Mouse (Mus musculus) stomach, embryonic 14.5 days (tissue): ENCODE measurements around the gene Krt4. TPM values are rescaled to one million over a fixed set of nuclear protein-coding genes. Genes with fewer than 3 reads are reported as not detected.

Experiments used
- ATAC-seq: fragments of 200-750 bp; cut with Nextera tagmentation; 2 replicates; pipeline ENCODE4 v1.8.0; 2017; ENCODE audit warnings: low read depth, moderate TSS enrichment; ENCODE audit not compliant: insufficient number of reproducible peaks, insufficient read depth, low FRiP score
- H3K27ac ChIP-seq: fragments of 300-500 bp; sonication (generic); 2 replicates; pipeline ENCODE4 v1.5.1; 2014; ENCODE audit warnings: mild to moderate bottlenecking, low read length, moderate library complexity, mixed read lengths
- H3K27me3 ChIP-seq: fragments of 300-500 bp; sonication (generic); 2 replicates; pipeline ENCODE4 v1.6.1; 2014; ENCODE audit warnings: low read length, control low read depth, mixed read lengths; ENCODE audit not compliant: control insufficient read depth, insufficient read depth
- H3K36me3 ChIP-seq: fragments of 300-500 bp; sonication (generic); 2 replicates; pipeline ENCODE4 v1.6.1; 2014; ENCODE audit warnings: mild to moderate bottlenecking, control low read depth, low read length, moderate library complexity, mixed read lengths; ENCODE audit not compliant: control insufficient read depth, insufficient read depth
- H3K4me1 ChIP-seq: fragments of 300-500 bp; sonication (generic); 2 replicates; pipeline ENCODE4 v1.6.1; 2014; ENCODE audit warnings: low read length, control low read depth, mixed read lengths; ENCODE audit not compliant: control insufficient read depth, insufficient read depth
- H3K4me2 ChIP-seq: fragments of 300-500 bp; sonication (generic); replicated peaks from 2 replicates; pipeline ENCODE4 v1.6.1; 2014; ENCODE audit warnings: low read depth, low read length, control low read depth
- H3K4me3 ChIP-seq: fragments of 300-500 bp; sonication (generic); 2 replicates; pipeline ENCODE4 v1.5.1; 2014; ENCODE audit warnings: low read depth, low read length, control low read depth
- H3K9ac ChIP-seq: fragments of 300-500 bp; sonication (generic); replicated peaks from 2 replicates; pipeline ENCODE4 v1.6.1; 2014; ENCODE audit warnings: low read depth, mild to moderate bottlenecking, control low read depth, low read length, moderate library complexity, mixed read lengths
- H3K9me3 ChIP-seq: fragments of 300-500 bp; sonication (generic); 2 replicates; pipeline ENCODE4 v1.6.1; 2016; ENCODE audit warnings: low read depth, low read length, control low read depth; ENCODE audit not compliant: control insufficient read depth
- WGBS: fragments of 180-500 bp; shearing (Covaris S2); extraction: QIAGEN DNeasy Blood & Tissue Kit; methylation state at CpG from one replicate; pipeline ENCODE4 v1.1.7; 2014; 5-methylcytosine and 5-hydroxymethylcytosine counted together
- polyA plus RNA-seq: library from polyadenylated mRNA; unstranded; fragments of >200 nt; fragmentation: Nextera tagmentation; extraction: Ambion mirVana; gene quantifications from 2 replicates; pipeline ENCODE4 v1.2.1, GENCODE M21; 2014

The Krt4 gene
- polyA plus RNA-seq, result 60.1 and 100 TPM in 2 replicates

DNA sequence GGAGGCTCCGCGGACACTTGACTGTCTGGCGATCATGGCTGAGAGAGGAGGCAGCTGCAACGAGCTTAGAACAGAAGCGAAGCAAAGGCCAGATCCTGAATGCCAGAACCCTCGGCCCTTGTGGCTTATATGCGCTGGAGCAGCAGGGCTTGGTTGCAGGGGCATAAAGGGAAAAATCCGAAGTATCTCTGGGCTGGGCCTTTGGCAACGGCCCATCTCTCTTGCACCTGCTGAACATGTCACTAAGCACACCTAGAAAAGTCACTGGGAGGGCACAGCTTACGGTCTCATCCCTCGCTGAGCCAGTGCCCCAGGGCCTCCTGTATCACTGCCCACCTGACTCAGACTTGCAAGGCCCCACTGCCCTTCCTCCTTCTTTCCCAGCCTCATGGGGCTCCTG, at the start of gene Krt4:
TSS of gene Krt4 (minus strand) at position 101 of the 400 bp plus-strand sequence.
- H3K4me1 ChIP-seq, result peaks cover 6% of the 10 kb centered on the region; the same call in 1 of the 2 replicates
- WGBS, result 64% methylated on average over 11 of the region's 11 CpGs
- H3K9me3 ChIP-seq, result no peaks in the 10 kb centered on the region
- no peak within 1 kb of the TSS for H3K9ac ChIP-seq
- no peak within 1 kb of the TSS for H3K4me2 ChIP-seq
- H3K36me3 ChIP-seq, result no peaks in the 10 kb centered on the region
- no peak within 1 kb of the TSS for H3K27ac ChIP-seq
- no peaks in the 10 kb centered on the region for H3K27me3 ChIP-seq
- no peak for ATAC-seq
- H3K4me3 ChIP-seq, result no peak within 1 kb of the TSS

GRCm38 (mm10) chr15:101973414-101974077, 49.0 kb upstream of the Krt4 start:
- ATAC-seq, result peak; percentile 25; the same call in 1 of the 2 replicates
- H3K4me3 ChIP-seq, result no peak overlapping the region
- H3K27ac ChIP-seq, result peak overlapping the region; percentile 56; the same call in 1 of the 2 replicates
- H3K9me3 ChIP-seq, result no peaks in the 10 kb centered on the region
- peaks cover 37% of the 10 kb centered on the region for H3K4me1 ChIP-seq
- H3K4me2 ChIP-seq, result no peak overlapping the region
- no peaks in the 10 kb centered on the region for H3K36me3 ChIP-seq
- WGBS, result 12% methylated on average over 15 of the region's 15 CpGs
- no peak overlapping the region for H3K9ac ChIP-seq
- H3K27me3 ChIP-seq, result no peaks in the 10 kb centered on the region

- ATAC-seq, result no peak
- Histone ChIP-seq H3K4me1 (peaks cover 16% of the 10 kb centered on the region; the same call in 1 of the 2 replicates), H3K9ac (no peak overlapping the region), H3K36me3 (no peaks in the 10 kb centered on the region), H3K27ac (no peak overlapping the region), H3K4me2 (no peak overlapping the region), H3K4me3 (no peak overlapping the region), H3K27me3 (no peaks in the 10 kb centered on the region), H3K9me3 (no peaks in the 10 kb centered on the region)
- 8% methylated on average over 3 of the region's 6 CpGs for WGBS
These were observed 46.0 kb upstream of the Krt4 start for GRCm38 (mm10) chr15:101970536-101970935.

DNA sequence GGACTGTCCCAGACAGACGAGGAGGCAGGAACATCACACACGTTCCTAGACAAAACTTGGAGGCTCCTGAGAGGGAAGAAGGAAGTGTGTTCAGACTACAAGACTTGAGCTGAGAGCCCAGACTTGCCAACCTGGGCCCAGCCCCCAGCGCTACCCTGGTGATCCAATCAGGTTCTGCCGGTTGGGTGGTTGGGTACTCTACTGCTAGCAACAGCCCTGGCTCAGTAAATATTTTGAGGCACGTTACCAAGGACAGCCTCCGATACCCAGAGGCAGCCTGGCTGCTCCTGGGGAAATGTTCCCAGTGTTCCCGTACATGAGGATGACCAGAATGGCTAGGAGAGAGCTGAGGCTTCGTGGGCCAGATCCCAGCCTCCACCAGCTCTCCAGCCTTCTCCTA, 42.3 kb upstream of the Krt4 start:
- H3K27me3 ChIP-seq, result no peaks in the 10 kb centered on the region
- peaks cover 2% of the 10 kb centered on the region; the same call in 1 of the 2 replicates for H3K4me1 ChIP-seq
- H3K9me3 ChIP-seq, result no peaks in the 10 kb centered on the region
- H3K9ac ChIP-seq, result no peak overlapping the region
- ATAC-seq, result no peak
- H3K36me3 ChIP-seq, result no peaks in the 10 kb centered on the region
- no peak overlapping the region for H3K4me2 ChIP-seq
- H3K27ac ChIP-seq, result no peak overlapping the region
- no peak overlapping the region for H3K4me3 ChIP-seq
- WGBS, result 59% methylated on average over 8 of the region's 8 CpGs

- Histone ChIP-seq H3K9ac (no peak overlapping the region), H3K4me1 (no peaks in the 10 kb centered on the region), H3K27me3 (no peaks in the 10 kb centered on the region), H3K4me3 (no peak overlapping the region), H3K9me3 (no peaks in the 10 kb centered on the region), H3K36me3 (no peaks in the 10 kb centered on the region), H3K27ac (no peak overlapping the region), H3K4me2 (no peak overlapping the region)
- no peak for ATAC-seq
- WGBS, result 88% methylated on average over 3 of the region's 3 CpGs
These were observed 34.4 kb upstream of the Krt4 start for GRCm38 (mm10) chr15:101958891-101959290.

DNA sequence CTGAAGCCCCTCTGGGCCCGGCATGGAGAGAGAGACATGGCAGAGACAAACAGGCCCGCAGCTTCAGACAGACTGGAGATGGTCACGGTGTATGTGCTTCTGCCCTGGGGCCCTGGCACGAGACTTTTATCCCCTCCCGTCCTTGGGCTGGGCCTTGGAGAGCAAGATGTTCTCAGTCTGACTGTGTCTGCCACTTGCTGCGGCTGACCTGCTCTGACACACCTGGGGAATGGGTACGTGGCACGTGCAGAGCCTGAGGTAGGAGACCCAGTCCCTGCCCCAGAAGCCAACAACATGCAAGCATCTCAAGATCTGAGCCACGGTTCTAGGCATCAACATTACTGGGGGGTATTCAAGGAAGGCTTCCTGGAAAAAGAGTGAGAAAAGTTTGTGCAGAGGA, 29.7 kb upstream of the Krt4 start, which contains the start of gene Krt78:
TSS of gene Krt78 (minus strand) at position 101 of the 400 bp plus-strand sequence.
- H3K27ac ChIP-seq, result peak within 1 kb of the TSS; percentile 72; the same call in 1 of the 2 replicates
- H3K4me1 ChIP-seq, result peaks cover 5% of the 10 kb centered on the region
- no peaks in the 10 kb centered on the region for H3K27me3 ChIP-seq
- H3K9ac ChIP-seq, result no peak within 1 kb of the TSS
- H3K9me3 ChIP-seq, result no peaks in the 10 kb centered on the region
- WGBS, result 87% methylated on average over 9 of the region's 9 CpGs
- no peak within 1 kb of the TSS for H3K4me2 ChIP-seq
- H3K4me3 ChIP-seq, result no peak within 1 kb of the TSS
- no peaks in the 10 kb centered on the region for H3K36me3 ChIP-seq
- ATAC-seq, result no peak

DNA sequence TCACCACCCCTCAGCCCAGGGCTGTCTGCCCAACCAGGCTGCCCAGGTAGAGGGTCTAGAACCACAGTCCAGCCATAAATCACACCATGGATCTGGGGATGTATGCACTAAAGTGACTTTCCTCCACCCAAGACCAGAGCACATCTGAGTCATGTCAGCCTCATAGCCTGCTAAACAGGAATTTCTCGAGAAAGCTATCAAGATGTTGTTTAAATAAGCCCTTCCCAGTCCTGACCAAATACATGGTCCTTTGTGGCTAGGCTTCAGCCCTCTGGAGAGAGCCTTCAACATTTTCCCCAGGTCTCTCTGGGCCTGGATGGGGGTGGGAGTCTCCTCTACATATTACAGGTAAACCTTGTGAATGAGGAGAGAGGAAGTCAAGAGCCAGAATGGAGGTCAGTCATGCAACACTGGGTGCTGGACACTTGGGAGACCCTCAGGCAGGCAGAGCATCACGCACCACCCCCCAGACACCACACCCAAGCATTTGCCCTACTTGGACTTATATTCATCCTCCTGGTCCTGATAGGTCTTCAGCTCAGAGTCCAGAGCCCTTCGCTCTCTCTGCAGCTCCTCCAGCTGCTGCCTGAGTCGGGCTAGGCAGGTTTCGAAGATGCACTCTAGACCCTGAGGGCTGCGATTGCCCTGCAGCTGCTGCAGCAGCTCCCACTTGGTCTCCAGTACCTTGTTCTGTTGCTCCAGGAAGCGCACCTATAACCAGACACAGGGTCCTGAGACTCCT, 28.4 kb upstream of the Krt4 start:
- Histone ChIP-seq H3K9ac (no peak overlapping the region), H3K4me1 (peaks cover 5% of the 10 kb centered on the region), H3K27ac (peak overlapping the region; percentile 82), H3K36me3 (no peaks in the 10 kb centered on the region), H3K9me3 (no peaks in the 10 kb centered on the region), H3K4me3 (no peak overlapping the region), H3K27me3 (no peaks in the 10 kb centered on the region), H3K4me2 (no peak overlapping the region)
- peak; percentile 84 for ATAC-seq
- 66% methylated on average over 7 of the region's 7 CpGs for WGBS

- Histone ChIP-seq H3K9ac (no peak overlapping the region), H3K27ac (no peak overlapping the region), H3K9me3 (no peaks in the 10 kb centered on the region), H3K36me3 (no peaks in the 10 kb centered on the region), H3K4me3 (no peak overlapping the region), H3K4me1 (0 out of 2 replicates have a peak, but pooled peaks cover 3% of the 10 kb centered on the region), H3K4me2 (no peak overlapping the region), H3K27me3 (no peaks in the 10 kb centered on the region)
- ATAC-seq, result peak; percentile 10; the same call in 1 of the 2 replicates
- 87% methylated on average over 1 of the region's 1 CpGs for WGBS
These were observed 20.9 kb upstream of the Krt4 start for GRCm38 (mm10) chr15:101945430-101945829.
